Mouse (Mus musculus): ENCODE results near the gene Hsd17b12.

DNA sequence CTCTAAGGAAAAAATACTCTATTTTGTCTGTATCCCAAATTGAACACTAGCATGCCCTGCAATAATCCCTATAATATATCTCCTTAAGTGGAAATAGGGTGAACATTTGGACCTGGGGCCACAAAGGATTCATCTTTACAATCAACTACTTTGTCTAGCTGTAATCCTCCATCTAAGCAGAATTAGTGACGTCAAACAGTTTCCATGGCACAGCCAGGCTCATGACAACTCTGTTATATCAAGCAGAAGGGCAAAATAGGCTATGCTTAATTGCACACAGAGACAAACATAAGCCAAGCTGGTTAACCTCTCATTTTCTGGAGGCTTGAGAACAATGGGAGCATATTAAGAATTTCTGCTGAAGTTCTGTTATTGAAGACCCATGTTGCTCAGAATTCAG lies 109.5 kb downstream of the Hsd17b12 start:
- TF ChIP-seq CTCF (IDR thresholded peaks at IDR 0.05; ENCODE audit: insufficient read depth, low read length) (no peak), POLR2A (IDR thresholded peaks at IDR 0.05; ENCODE audit: borderline replicate concordance, extremely low read depth, low read depth, low read length) (no peak)
